Mouse (Mus musculus) myocyte (in vitro differentiated cells): ENCODE results near the gene Ebf4.

Source experiments
- CEBPB ChIP-seq: IDR thresholded peaks from 2 replicates; pipeline ENCODE4 v1.6.1; 2011; ENCODE audit warnings: mild to moderate bottlenecking, moderate library complexity; ENCODE audit not compliant: poor library complexity, insufficient read depth, severe bottlenecking
- E2F4 ChIP-seq: IDR thresholded peaks from one replicate; pipeline ENCODE4 v1.6.1; 2011; ENCODE audit warnings: mild to moderate bottlenecking, control low read depth, moderate library complexity; ENCODE audit not compliant: insufficient read depth
- MAX ChIP-seq: IDR thresholded peaks from one replicate; pipeline ENCODE4 v1.6.1; 2011; ENCODE audit warnings: low read depth, mild to moderate bottlenecking, control low read depth
- MYOD1 ChIP-seq, 3 experiments: IDR thresholded peaks; one replicate each; pipeline ENCODE4 v1.6.1; 2011; ENCODE audit warnings: control low read depth in 2 of 3, low read depth in 2 of 3, mild to moderate bottlenecking in 2 of 3, moderate library complexity in 1 of 3; ENCODE audit not compliant: insufficient read length in 2 of 3, control insufficient read depth in 1 of 3
- MYOG ChIP-seq, 3 experiments: IDR thresholded peaks; one replicate each; pipeline ENCODE4 v1.6.1; 2011; ENCODE audit warnings: control low read depth in 2 of 3, low read depth in 2 of 3, mild to moderate bottlenecking in 2 of 3; ENCODE audit not compliant: insufficient read length in 2 of 3, control insufficient read depth in 1 of 3, insufficient read depth in 1 of 3
- POLR2A ChIP-seq: IDR thresholded peaks from one replicate; pipeline ENCODE4 v1.6.1; 2011; ENCODE audit warnings: low read depth, mild to moderate bottlenecking, control low read depth, moderate library complexity; ENCODE audit not compliant: insufficient read length
- POLR2AphosphoS2 ChIP-seq: IDR thresholded peaks from one replicate; pipeline ENCODE4 v1.6.1; 2011; ENCODE audit warnings: low read depth, control low read depth; ENCODE audit not compliant: insufficient read length
- REST ChIP-seq: IDR thresholded peaks from one replicate; pipeline ENCODE4 v1.6.1; 2011; ENCODE audit warnings: mild to moderate bottlenecking, control low read depth, moderate library complexity; ENCODE audit not compliant: insufficient read depth, insufficient read length
- SRF ChIP-seq: IDR thresholded peaks from one replicate; pipeline ENCODE4 v1.6.1; 2011; ENCODE audit warnings: low read depth; ENCODE audit not compliant: control insufficient read depth, insufficient read length
- TCF12 ChIP-seq: IDR thresholded peaks from one replicate; pipeline ENCODE4 v1.6.1; 2011; ENCODE audit warnings: mild to moderate bottlenecking, control low read depth; ENCODE audit not compliant: poor library complexity, insufficient read depth, severe bottlenecking
- TCF3 ChIP-seq: IDR thresholded peaks from one replicate; pipeline ENCODE4 v1.6.1; 2011; ENCODE audit warnings: low read depth, control low read depth; ENCODE audit not compliant: insufficient read length
- USF1 ChIP-seq: IDR thresholded peaks from one replicate; pipeline ENCODE4 v1.6.1; 2011; ENCODE audit warnings: low read depth, mild to moderate bottlenecking, control low read depth, moderate library complexity

DNA sequence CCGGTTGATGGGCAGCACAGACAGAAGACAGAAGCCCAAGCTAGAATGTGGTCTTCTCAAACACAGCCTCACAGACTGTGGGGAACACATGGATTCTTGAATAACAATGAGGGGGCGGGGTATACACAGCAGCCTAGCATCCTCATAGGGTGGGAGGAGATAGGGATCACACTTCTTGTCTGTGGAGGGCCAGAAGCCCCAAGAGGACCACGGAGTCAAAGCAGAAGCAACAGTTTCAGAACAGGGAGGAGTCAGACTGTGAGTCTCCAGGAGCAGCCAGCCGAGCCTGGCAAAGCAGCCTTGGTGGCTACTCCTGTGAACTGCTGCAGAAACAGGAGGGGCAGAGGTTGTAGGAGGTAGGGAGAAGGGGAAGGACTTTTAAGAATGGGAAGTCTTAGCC, 1.5 kb upstream of the Ebf4 start:
- TF ChIP-seq SRF (no peak), USF1 (no peak), TCF3 (no peak), POLR2A (no peak), MYOD1 (IDR thresholded peaks at IDR 0.05; ENCODE audit: control insufficient read depth in 1 of 3, insufficient read length in 2 of 3, low read depth in 2 of 3) (no peak), CEBPB (no peak), MAX (no peak), MYOG (IDR thresholded peaks at IDR 0.05; ENCODE audit: control insufficient read depth in 1 of 3, insufficient read depth in 1 of 3, insufficient read length in 2 of 3, low read depth in 2 of 3) (no peak), POLR2AphosphoS2 (no peak), REST (no peak), TCF12 (no peak), E2F4 (no peak)
